Mouse (Mus musculus) embryo, embryonic 11.5 days (tissue): ENCODE results near the gene Nqo2.

Experiments used
- DNase-seq: peaks from one replicate; pipeline ENCODE4 v3.0.0-alpha.2; 2012; ENCODE audit warnings: low read depth, low spot score

Gene Nqo2

DNA sequence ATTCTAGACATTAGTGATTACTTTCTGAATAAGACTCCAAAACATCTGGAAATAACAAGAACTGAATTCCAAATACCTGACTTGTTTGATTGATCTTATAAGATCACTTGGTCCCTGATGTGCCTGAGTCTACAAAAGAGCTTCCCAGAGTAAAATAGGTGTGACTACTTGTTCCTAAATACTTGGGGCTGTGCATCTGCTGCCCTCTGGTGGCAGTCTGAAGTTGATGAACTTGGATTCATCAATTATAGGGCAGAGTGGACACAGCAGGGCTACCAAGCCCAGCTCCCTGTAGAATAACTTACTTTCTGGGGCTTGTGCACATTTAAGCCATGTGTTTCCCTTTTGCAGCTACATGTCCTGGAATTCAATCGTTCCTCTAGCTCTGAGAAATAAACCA, 30.7 kb downstream of the Nqo2 start:
- peak; percentile 67 for DNase-seq

DNA sequence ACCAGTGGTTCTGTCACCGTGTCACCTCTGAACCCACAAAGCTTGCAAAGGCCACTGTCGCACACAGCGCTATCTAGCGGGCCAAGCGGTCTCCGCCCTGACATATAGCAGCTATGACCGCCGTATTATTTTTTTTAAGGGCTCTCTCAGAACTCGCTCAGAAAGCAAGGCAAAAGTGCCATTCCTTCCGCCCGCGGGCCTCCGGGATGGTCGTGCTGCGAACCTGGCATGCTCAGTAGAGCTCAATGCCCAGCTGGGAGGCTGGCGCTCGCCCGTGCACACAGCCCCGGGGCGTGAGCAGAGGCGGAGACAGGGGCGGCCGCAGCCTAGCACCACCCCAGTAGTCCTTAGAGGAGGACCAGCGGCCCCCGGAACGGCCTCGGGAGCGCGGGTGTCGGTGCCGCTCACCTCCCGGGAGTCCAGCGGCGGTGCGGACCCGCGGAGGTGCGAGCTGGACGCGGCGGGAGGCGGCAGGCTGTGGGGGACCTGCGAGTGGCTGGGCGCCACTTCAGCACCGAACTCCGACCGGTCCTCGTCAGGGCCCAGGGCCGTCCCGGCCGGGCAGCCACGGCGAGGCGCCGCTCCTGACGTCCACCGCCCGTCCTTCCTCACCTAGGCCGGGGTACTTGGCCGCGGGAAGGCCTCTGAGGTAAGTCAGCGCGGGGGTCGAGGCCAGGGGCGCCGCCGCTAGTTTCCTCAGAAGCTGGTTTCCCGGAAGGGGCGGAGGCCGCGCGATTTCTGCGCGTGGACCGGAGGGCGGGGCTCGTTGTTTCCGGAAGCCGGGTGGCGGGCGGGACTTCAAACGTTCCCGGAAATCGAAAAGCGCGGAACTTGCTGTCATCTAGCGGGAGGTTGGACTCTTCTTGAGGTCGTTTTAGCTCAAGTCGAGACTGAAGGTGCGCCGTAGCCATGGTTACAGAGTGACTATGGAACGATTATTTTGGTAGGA, 37.8 kb downstream of the Nqo2 start, which contains the start of the genes Ripk1 and Serpinb6a:
TSS of gene Ripk1 (plus strand) at position 306 of the 949 bp plus-strand sequence.
TSS of gene Serpinb6a (minus strand) at position 737 of the 949 bp plus-strand sequence.
- peak; percentile 77 for DNase-seq

DNA sequence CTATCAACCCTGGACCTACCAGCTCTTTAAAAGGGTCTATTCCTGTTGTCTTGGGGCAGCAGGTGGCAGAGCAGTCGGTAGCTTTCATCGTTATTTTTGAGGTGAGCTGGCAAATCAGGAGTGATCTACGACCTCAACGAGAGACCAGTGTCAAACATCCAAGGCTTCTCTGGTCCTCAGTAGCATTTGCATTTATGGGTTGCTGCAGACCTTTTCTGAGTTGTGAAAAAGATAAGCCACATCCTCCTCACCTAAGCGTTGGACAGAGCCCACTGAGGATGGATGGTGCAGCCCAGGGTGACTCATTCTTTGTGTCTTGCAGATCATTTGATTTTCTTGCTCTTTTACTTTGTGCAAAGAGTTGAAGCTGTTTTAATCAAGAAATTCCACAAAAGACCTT, 38.6 kb downstream of the Nqo2 start:
- no peak for DNase-seq

DNA sequence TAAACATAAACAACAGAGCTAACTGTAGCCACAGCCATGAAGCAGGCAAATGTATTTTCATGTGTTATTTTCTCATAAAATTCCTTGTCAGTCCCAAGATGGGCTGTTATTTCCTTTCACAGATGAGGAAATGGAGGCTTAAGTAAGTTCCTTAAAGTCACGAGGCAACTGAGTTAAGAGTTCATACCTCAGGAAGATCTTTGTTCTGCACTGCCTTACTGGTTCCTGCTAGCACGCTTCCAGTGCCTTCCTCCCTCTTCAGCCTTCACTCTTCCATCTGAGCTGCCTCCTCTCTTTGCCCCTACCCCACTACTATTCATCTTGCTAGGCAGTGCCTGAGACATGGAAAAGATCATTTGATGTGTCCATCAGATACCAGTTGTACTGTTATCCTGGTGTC, 42.7 kb downstream of the Nqo2 start:
- DNase-seq: no peak

DNA sequence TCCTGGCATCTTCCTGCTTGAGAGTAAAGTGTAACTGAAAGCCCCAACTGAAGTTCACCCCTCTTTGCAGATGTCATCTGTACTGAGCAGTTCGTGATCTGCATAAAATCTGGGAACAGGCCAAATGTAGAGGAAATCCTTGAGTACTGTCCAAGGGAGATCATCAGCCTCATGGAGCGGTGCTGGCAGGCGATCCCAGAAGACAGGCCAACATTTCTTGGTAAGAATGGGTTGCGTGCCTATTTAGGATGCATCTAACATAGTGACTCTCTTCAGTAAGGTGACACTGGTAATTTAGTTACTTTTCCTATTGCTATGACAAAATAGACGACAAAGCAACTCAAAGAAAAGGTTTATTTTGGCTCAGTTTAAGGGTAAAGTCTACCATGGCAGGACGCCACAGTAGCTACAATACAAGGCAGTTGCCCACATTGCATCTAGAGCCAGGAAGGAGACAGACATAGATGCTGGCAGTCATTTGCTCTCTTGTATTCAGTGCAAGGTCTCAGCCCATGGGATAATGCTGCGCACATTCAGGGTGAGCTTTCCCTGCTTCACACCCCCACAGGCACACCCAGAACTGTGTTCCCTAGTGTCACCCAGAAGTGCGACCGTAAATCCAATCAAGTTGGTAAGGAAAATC, 52.6 kb downstream of the Nqo2 start:
- DNase-seq: no peak

DNA sequence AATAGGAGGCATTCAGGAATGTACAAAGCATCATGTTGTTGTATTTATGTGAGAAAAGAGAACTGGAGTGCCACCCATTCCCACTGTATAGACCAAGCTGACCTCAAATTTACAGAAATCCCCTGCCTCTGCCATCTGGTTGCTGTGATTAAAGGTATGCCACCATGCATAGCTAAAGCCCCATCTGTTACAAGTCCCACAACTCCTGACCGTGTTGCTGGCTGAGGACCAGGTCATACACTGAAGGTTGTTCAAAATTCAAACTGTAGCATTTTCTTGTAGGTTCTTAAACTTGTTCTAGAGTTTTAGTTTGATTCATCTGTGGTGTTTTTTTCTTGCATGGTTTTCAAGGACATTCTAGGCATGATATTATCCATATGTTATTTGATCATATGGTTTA, 54.0 kb downstream of the Nqo2 start:
- no peak for DNase-seq

DNA sequence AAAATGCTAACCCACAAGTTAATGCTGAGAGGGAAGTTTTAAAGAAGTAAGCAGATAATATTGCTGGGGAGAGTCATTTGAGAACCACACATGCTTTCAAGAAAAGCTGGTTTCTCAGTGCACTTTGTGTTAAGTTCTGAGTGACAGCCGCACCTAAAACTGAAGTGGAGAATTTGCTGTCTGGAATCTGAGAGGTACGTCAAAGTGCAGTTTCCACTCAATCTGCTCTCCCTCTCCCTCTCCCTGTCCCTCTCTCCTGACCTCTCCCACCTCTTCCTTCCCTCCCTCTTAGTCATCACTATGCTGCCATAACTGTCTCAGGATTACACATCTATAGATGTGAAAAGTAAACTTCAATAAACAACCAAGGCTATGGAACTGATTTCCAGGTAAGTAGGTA, 57.5 kb downstream of the Nqo2 start:
- DNase-seq: no peak

DNA sequence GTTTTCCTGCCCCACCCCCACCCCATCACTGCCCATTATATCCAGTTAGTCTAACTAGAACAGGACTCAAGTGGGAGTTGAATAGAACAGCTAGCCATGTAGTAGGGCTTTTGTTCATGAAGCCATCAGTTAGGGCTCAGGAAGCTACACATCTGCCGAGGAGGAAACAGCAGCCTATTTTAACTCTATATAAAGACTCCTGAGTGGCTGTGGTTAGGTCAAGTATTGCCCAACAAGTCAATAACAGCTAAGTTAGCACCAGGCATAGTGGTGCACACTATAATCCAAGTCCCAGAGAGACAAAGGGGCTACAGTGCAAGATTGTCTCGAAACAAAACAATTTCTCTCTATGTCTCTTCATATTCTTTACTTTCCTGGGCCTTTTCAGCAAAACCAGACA, 67.6 kb downstream of the Nqo2 start:
- no peak for DNase-seq

DNA sequence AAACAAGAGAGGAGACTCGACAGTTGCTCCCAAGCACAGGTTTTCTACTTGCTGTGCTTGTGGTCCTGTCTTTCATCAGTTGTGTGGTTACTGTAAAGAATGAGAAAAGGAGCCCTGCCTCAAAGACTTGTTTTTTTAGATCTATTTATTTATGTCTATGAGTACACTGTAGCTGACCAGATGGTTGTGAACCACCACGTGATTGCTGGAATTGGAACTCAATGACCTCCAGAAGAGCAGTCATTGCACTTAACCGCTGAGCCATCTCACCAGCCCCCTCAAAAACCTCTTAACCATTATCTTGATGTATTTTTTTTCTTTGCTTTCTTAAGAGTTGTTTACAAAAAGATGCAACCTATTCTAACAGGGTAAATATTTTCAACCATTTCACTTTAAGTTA, 70.9 kb downstream of the Nqo2 start:
- DNase-seq: no peak

DNA sequence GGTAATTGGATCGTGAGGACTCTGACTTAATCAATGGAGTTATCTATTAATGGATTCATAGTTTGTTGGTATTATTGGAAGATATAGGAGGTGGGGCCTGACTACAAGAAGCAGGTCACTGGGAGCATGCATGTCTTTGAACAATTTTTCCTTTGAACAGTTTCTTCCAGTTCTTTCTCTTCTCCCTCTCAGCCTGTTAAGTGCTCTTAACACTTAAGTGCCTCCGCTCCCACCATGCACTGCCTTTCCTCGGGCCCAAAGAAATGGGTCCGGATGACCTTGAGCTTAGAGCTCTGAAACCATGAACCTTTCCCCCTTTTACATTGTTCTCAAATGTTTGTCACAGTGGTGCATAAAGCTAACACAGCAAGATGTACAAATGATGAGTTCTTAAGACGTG, 72.2 kb downstream of the Nqo2 start:
- DNase-seq: no peak

DNA sequence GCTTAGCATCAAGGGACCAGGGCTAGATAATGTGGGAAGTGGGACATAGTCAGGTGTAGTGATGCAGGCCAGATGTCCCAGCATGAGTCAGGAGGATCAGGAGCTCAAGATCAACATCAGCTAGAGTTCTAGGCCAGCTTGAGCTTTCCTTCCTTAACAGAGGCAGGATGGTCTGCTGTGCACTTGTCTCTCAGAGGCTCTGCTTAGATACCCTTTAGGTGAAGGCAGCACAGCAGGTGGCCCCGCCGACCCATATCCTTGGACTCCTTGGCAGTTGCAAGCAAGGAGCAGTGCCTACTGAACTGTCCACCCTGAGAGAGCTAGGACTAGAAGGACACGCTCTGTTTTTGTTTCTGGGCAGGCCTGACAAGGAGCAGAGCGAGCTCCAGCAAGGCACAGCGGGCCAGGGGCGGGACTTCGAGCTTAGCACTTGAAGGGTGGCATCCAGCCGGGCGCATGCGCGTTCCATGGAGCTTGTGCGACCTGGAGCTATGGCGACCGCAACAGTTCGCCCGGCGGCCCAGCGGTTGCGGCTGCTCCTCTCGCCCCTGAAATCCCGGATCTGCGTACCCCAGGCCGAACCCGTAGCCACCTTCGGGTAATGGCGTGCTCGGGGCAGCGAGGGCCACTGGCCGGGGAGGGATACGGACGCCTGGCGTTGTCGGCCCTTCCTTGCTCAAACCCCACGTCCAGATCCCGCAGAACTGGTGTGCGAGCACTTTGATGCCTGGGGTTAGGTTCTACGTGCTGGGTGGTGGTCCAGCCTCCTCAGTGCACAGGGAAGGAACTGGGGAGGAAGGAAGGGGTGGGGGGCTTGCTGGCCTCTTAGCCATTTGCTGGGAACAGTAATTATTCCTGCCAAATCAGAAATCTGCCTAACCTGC, 72.9 kb downstream of the Nqo2 start, which contains the start of gene Bphl:
TSS of gene Bphl (plus strand) at position 426 of the 884 bp plus-strand sequence.
- DNase-seq: peak; percentile 92

DNA sequence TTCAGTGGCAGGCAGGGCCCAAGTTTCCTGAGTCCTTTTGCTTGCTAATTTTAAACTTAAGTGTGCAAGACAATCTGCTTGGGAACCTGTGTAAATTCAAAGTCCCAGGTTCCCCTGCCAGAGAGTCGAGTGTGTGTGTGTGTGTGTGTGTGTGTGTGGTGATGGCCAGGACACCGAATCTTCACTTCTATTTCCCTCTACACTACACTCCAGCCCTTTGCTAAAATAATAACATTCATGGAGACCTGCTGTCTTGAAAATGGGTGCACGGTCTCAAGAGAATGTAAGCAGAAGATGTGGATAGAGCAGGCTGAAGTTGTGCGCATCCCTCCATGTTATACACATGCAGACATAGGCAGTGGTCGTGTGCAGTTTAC, 73.6 kb downstream of the Nqo2 start:
- no peak for DNase-seq
